Mouse (Mus musculus) layer of hippocampus, adult 2 months (tissue): ENCODE results near the gene Pcnx3. TPM values are rescaled to one million over a fixed set of nuclear protein-coding genes. Genes with fewer than 3 reads are reported as not detected.

Source experiments
- DNase-seq, 2 experiments: peaks; one replicate each; pipeline ENCODE4 v3.0.0; 2022; ENCODE audit warnings: low spot score in 2 of 2
- H3K27ac ChIP-seq: fragments of 200-600 bp; 2 replicates; pipeline ENCODE4 v1.8.1; 2022
- H3K4me3 ChIP-seq: fragments of 200-600 bp; 2 replicates; pipeline ENCODE4 v1.8.1; 2022; ENCODE audit warnings: mild to moderate bottlenecking
- CTCF ChIP-seq: fragments of 200-600 bp; conservative IDR thresholded peaks from 2 replicates; pipeline ENCODE4 v1.8.1; 2022; ENCODE audit warnings: antibody characterized with exemption, mild to moderate bottlenecking, moderate library complexity
- microRNA-seq, 2 experiments: library from miRNA; unstranded; fragments of <30 nt; microRNA quantifications; one replicate each; pipeline ENCODE4 v1.2.0; 2021
- total RNA-seq, 2 experiments: library from RNA; stranded (reverse); gene quantifications; 2 replicates each; pipeline ENCODE4 v1.2.3; 2021

Gene Pcnx3
- total RNA-seq, 2 experiments from 2014 or later: 69.1 to 78.8 TPM

- H3K27ac ChIP-seq: peak overlapping the region; percentile 97
- no peak for DNase-seq
- H3K4me3 ChIP-seq: peak overlapping the region; percentile 98
- TF ChIP-seq CTCF: no peak
These were observed 50.2 kb downstream of the Pcnx3 start for GRCm38 (mm10) chr19:5638416-5639005.

DNA sequence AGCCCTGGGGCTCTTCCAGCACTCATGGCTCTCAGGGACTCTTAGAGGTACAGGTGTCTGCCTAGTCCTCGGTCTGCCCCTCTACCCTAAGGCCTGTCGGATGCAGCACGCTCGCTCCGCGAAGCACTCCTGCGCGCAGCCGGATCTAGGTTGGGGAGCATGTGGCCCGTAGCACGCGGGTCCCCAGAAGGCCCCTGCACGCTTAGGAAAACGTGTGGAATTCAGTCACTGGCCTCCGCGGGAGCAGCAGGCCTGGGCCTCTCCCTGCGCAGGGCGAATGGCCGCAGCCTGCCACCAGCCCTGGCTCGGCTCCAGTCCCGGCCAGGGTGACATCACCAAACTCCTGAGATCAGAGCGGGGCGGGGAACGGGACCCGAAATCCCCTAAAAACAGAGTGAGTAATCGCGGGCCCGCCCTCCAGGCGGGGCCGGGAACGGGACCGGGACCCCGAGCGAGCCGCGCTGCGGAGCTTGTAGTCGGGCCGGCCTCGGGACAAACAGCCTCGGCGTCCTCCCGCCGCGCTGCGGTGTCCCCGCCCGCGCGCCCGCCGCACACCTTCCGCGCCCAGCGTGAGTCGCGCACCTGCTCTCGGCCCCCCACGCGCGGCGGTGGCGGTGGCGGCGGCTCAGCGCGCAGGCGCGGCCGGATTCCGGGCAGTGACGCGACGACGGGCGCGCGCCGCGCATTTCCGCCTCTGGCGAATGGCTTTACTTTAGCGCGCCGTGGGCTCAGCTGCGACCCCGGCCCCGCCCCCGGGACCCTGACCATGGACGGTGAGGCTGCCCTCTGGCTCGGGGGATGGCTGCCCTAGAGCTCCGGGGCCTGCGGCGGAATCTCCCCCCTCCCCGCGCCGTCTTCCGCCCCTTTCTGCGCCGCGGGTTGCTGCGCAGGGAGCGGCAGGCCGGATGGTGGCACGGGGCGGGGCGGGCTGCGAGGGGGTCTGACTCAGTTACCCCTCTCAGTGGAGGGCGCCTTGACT is 51.4 kb downstream of the Pcnx3 start, which contains the start of gene Rela:
Gene Rela (plus strand): TSS at position 415 of the 979 bp plus-strand sequence.
- no peak for TF ChIP-seq CTCF
- H3K4me3 ChIP-seq: peak within 1 kb of the TSS; percentile 98
- peak; percentile 80 to 88 for DNase-seq
- H3K27ac ChIP-seq: peak within 1 kb of the TSS; percentile 97

GRCm38 (mm10) chr19:5636571-5637041 is 52.1 kb downstream of the Pcnx3 start:
- DNase-seq: peak in 1 of 2 experiments; percentile 50
- no peak for TF ChIP-seq CTCF
- peak overlapping the region; percentile 97 for H3K27ac ChIP-seq
- peak overlapping the region; percentile 98 for H3K4me3 ChIP-seq

GRCm38 (mm10) chr19:5636036-5636570 is 52.6 kb downstream of the Pcnx3 start:
- Histone ChIP-seq H3K27ac (peak overlapping the region; percentile 97), H3K4me3 (no peak overlapping the region)
- DNase-seq: no peak
- TF ChIP-seq CTCF: no peak

DNA sequence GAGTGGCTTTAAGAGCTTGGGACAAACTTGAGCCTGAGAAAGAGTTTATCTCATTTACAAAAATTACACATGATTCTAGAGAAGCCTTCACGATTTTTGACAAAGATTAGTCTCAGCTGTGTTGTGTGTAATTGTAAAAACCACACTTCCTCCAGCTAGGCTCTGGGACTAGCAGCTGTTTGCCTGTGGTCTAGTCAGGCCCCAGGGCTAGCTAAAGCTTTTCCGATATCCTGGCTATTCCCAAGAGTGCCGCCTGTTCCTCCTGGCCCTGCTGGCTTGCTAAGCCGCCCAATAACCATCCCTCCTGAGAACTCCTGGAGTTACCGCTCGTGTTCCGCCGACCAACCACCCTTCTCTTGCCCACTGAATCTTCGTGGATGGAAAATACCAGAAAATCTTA is 56.6 kb downstream of the Pcnx3 start:
- TF ChIP-seq CTCF: no peak
- Histone ChIP-seq H3K4me3 (no peak overlapping the region), H3K27ac (no peak overlapping the region)
- no peak for DNase-seq

- no peak for TF ChIP-seq CTCF
- H3K4me3 ChIP-seq: no peak overlapping the region
- no peak overlapping the region for H3K27ac ChIP-seq
- no peak for DNase-seq
These were observed 58.8 kb downstream of the Pcnx3 start for GRCm38 (mm10) chr19:5629907-5630306.

DNA sequence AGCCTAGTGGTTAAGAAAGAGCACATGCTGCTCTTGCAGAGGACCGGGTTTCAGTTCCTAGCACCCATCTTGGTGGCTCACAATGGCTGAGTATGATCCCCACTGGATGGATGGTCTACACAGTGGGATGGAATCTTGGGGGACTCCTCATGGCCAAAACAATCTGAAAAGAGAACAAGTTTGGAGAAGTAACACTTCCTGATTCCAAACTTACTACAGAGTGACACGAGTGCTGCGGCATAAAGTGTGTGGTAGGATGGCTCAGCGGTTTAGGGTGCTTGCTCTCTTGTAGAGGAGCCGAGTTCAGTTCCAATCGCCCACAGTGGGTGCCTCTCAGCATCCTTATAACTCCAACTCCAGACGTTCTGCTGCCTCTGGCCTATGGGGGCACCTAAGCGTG is 63.4 kb downstream of the Pcnx3 start:
- no peak for DNase-seq
- no peak overlapping the region for H3K27ac ChIP-seq
- no peak for TF ChIP-seq CTCF
- no peak overlapping the region for H3K4me3 ChIP-seq

GRCm38 (mm10) chr19:5621884-5622283 is 66.8 kb downstream of the Pcnx3 start:
- no peak for TF ChIP-seq CTCF
- DNase-seq: no peak
- Histone ChIP-seq H3K27ac (no peak overlapping the region), H3K4me3 (no peak overlapping the region)

DNA sequence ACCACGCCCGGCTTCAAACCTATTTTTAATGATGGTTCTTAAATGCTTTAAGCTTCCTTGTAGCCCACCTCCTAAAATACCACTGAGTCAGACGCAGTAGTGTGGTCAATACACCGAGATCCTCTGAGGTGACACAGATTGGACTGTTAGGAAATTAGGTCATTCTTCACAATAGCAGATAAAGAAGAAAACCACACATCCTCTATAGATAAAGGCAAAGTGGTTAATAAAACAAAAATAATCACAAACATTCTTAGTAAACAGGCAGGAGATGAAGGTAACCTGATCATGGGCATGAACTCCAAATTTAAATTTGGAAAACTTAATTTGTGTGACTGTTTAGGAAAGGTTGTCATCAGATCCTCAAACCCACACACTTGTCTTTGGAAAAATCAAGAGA is 68.7 kb downstream of the Pcnx3 start:
- no peak overlapping the region for H3K27ac ChIP-seq
- DNase-seq: no peak

GRCm38 (mm10) chr19:5614953-5615352 is 73.8 kb downstream of the Pcnx3 start:
- Histone ChIP-seq H3K4me3 (no peak overlapping the region), H3K27ac (no peak overlapping the region)
- TF ChIP-seq CTCF: no peak
- DNase-seq: no peak

More for the DNA sequence above, 68.7 kb downstream of the Pcnx3 start:
- no peak for TF ChIP-seq CTCF
- no peak overlapping the region for H3K4me3 ChIP-seq

Small RNA genes within 50 kb of the gene (microRNA-seq; reads per million reads assigned to microRNA genes)
- gene Mir6987: 0.37 to 1.9 reads per million in 2 experiments

Other genes starting within 250 kb of the Pcnx3 start
- gene Fosl1, start 241.4 kb downstream of the Pcnx3 start, total RNA-seq: not detected
- 10 to 100 TPM; 31.5 to 33.9 TPM for gene Ccdc85b, start 231.0 kb downstream of the Pcnx3 start, total RNA-seq
- 10 to 100 TPM; 87.2 to 89.6 TPM for gene Fibp, start 228.3 kb downstream of the Pcnx3 start, total RNA-seq
- gene Ctsw, start 220.4 kb downstream of the Pcnx3 start, total RNA-seq: under 1 TPM in 1 of 2 experiments, not detected in 1; 0.31 TPM
- gene Efemp2, start 215.0 kb downstream of the Pcnx3 start, total RNA-seq: 10 to 100 TPM; 13.2 to 14.1 TPM
- gene Mus81, start 200.5 kb downstream of the Pcnx3 start, total RNA-seq: 10 to 100 TPM; 40.9 to 42.9 TPM
- gene Cfl1, start 198.5 kb downstream of the Pcnx3 start, total RNA-seq: 1,000 to 10,000 TPM; 1,280 to 1,287 TPM
- gene 1700020D05Rik, start 185.1 kb downstream of the Pcnx3 start, total RNA-seq: 1 to 10 TPM; 6.2 to 9.1 TPM
- 10 to 100 TPM; 85.9 to 86.6 TPM for gene Snx32, start 178.4 kb downstream of the Pcnx3 start, total RNA-seq
- not detected for gene Ovol1, start 128.3 kb downstream of the Pcnx3 start, total RNA-seq
- 1 to 10 TPM; 6.8 to 7.4 TPM for gene Ap5b1, start 120.9 kb downstream of the Pcnx3 start, total RNA-seq
- 10 to 100 TPM; 80.0 to 88.2 TPM for gene Rnaseh2c, start 87.0 kb downstream of the Pcnx3 start, total RNA-seq
- gene Kat5, start 78.7 kb downstream of the Pcnx3 start, total RNA-seq: 10 to 100 TPM; 82.8 to 93.0 TPM
- 10 to 100 TPM; 20.6 to 21.0 TPM for gene Rela, start 51.4 kb downstream of the Pcnx3 start, total RNA-seq
- 10 to 100 TPM; 16.5 to 17.5 TPM for gene Sipa1, start 25.2 kb downstream of the Pcnx3 start, total RNA-seq
- 10 to 100 TPM; 20.2 to 20.4 TPM for gene Map3k11, start 166 bp downstream of the Pcnx3 start, total RNA-seq
- under 1 TPM in 1 of 2 experiments, not detected in 1; 0.36 TPM for gene Kcnk7, start 15.5 kb upstream of the Pcnx3 start, total RNA-seq
- gene Ehbp1l1, start 37.4 kb upstream of the Pcnx3 start, total RNA-seq: 10 to 100 TPM; 11.8 to 17.7 TPM
- 10 to 100 TPM; 26.5 to 29.4 TPM for gene Fam89b, start 40.7 kb upstream of the Pcnx3 start, total RNA-seq
- gene Ltbp3, start 52.0 kb upstream of the Pcnx3 start, total RNA-seq: 10 to 100 TPM; 23.8 to 30.0 TPM
- 10 to 100 TPM; 74.1 to 80.9 TPM for gene Scyl1, start 82.5 kb upstream of the Pcnx3 start, total RNA-seq
- 10 to 100 TPM in 1 of 2 experiments, 1 to 10 TPM in 1; 9.5 to 10.6 TPM for gene Frmd8, start 186.4 kb upstream of the Pcnx3 start, total RNA-seq
- 1 to 10 TPM; 3.5 to 3.6 TPM for gene Slc25a45, start 188.9 kb upstream of the Pcnx3 start, total RNA-seq
- gene Tigd3, start 205.2 kb upstream of the Pcnx3 start, total RNA-seq: 1 to 10 TPM; 2.5 to 3.2 TPM
- gene Dpf2, start 224.1 kb upstream of the Pcnx3 start, total RNA-seq: 10 to 100 TPM; 94.1 to 95.3 TPM
- gene Cdc42ep2, start 235.9 kb upstream of the Pcnx3 start, total RNA-seq: 1 to 10 TPM; 3.4 to 3.8 TPM